Mouse (Mus musculus) E14TG2a.4 (cell line): ENCODE data around the gene Ppa1.

ENCODE experiments used
- H3K27me3 ChIP-seq: 2 replicates; pipeline ENCODE4 v1.6.1; 2014; ENCODE audit warnings: low read length, control low read depth; ENCODE audit not compliant: insufficient read depth
- H3K36me3 ChIP-seq: 2 replicates; pipeline ENCODE4 v1.6.1; 2014; ENCODE audit warnings: low read length, control low read depth; ENCODE audit not compliant: insufficient read depth
- H3K4me1 ChIP-seq: replicated peaks from 2 replicates; pipeline ENCODE4 v1.6.1; 2014; ENCODE audit warnings: low read depth, low read length, control low read depth
- H3K4me3 ChIP-seq: replicated peaks from 2 replicates; pipeline ENCODE4 v1.5.1; 2014; ENCODE audit warnings: mild to moderate bottlenecking, low read length
- H3K9me3 ChIP-seq: 2 replicates; pipeline ENCODE4 v1.6.1; 2014; ENCODE audit warnings: low read length, control low read depth
- CTCF ChIP-seq: conservative IDR thresholded peaks from 2 replicates; pipeline ENCODE4 v1.5.1; 2014; ENCODE audit warnings: low read length
- NANOG ChIP-seq: IDR thresholded peaks from 2 replicates; pipeline ENCODE4 v1.6.1; 2014; ENCODE audit warnings: borderline replicate concordance, low read length, mixed read lengths
- POU5F1 ChIP-seq: IDR thresholded peaks from 2 replicates; pipeline ENCODE4 v1.6.1; 2014; ENCODE audit warnings: low read length, borderline replicate concordance

Ppa1 gene

GRCm38 (mm10) chr10:61715996-61716864 lies 67.9 kb downstream of the Ppa1 start:
- TF ChIP-seq CTCF, result no peak
- no peak for TF ChIP-seq NANOG
- no peak for TF ChIP-seq POU5F1
- Histone ChIP-seq H3K4me3 (peak overlapping the region; percentile 84), H3K27me3 (peaks cover 24% of the 10 kb centered on the region), H3K4me1 (peaks cover 17% of the 10 kb centered on the region), H3K9me3 (no peaks in the 10 kb centered on the region), H3K36me3 (no peaks in the 10 kb centered on the region)

- H3K9me3 ChIP-seq, result no peaks in the 10 kb centered on the region
- no peak overlapping the region for H3K4me3 ChIP-seq
- H3K27me3 ChIP-seq, result peaks cover 13% of the 10 kb centered on the region; the same call in 1 of the 2 replicates
- TF ChIP-seq NANOG, result no peak
- TF ChIP-seq CTCF, result no peak
- TF ChIP-seq POU5F1, result no peak
- no peaks in the 10 kb centered on the region for H3K36me3 ChIP-seq
- H3K4me1 ChIP-seq, result peaks cover 22% of the 10 kb centered on the region
These were observed 69.3 kb downstream of the Ppa1 start for GRCm38 (mm10) chr10:61717406-61718296.

GRCm38 (mm10) chr10:61720331-61720730 lies 72.0 kb downstream of the Ppa1 start:
- TF ChIP-seq CTCF (no peak), NANOG (no peak), POU5F1 (no peak)
- no peaks in the 10 kb centered on the region for H3K9me3 ChIP-seq
- H3K27me3 ChIP-seq, result peaks cover 8% of the 10 kb centered on the region; the same call in 1 of the 2 replicates
- no peaks in the 10 kb centered on the region for H3K36me3 ChIP-seq
- H3K4me1 ChIP-seq, result peaks cover 21% of the 10 kb centered on the region
- H3K4me3 ChIP-seq, result no peak overlapping the region

- TF ChIP-seq POU5F1 (no peak), CTCF (no peak), NANOG (no peak)
- Histone ChIP-seq H3K9me3 (no peaks in the 10 kb centered on the region), H3K4me1 (peaks cover 26% of the 10 kb centered on the region), H3K4me3 (no peak overlapping the region), H3K27me3 (no peaks in the 10 kb centered on the region; the same call in 1 of the 2 replicates), H3K36me3 (no peaks in the 10 kb centered on the region)
These were observed 73.9 kb downstream of the Ppa1 start for GRCm38 (mm10) chr10:61722215-61722614.

- Histone ChIP-seq H3K9me3 (no peaks in the 10 kb centered on the region), H3K27me3 (no peaks in the 10 kb centered on the region; the same call in 1 of the 2 replicates), H3K4me1 (peaks cover 26% of the 10 kb centered on the region), H3K4me3 (no peak overlapping the region), H3K36me3 (peaks cover 8% of the 10 kb centered on the region)
- no peak for TF ChIP-seq NANOG
- TF ChIP-seq POU5F1, result no peak
- no peak for TF ChIP-seq CTCF
These were observed 74.9 kb downstream of the Ppa1 start for GRCm38 (mm10) chr10:61723271-61723670.
